8 mouse cellular contexts compared by ENCODE assay signal in the genomic region with DNA sequence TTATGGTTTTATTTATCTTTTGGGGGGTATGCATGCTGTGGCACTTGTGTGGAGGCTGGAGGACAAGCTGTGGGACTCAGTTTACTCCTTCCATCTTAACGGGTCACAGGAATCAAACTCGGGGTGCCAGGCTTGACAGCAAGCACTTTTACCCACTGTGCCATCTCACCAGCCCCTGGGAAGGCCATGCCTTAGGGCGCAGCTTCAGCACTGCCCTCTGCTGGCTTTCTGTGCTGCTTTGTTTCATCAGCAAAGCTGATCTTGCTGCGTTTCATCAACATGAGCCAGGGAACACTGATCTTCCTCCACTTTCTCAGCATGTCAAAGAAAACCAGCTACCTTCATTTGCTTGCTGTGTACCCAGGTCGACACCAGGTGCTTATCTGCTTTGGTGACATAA.
DNase-seq lines count a peak whose midpoint lies in the region; ATAC-seq and TF ChIP-seq lines count a peak whose summit lies in the region.

No protein-coding gene starts in this region.

- no peaks in the 10 kb centered on the region for H3K36me3 ChIP-seq in forebrain, embryonic 14.5 days (ENCODE audit: control insufficient read depth, insufficient read depth, low read length)
- H3K36me3 ChIP-seq in forebrain, embryonic 16.5 days (ENCODE audit: control insufficient read depth, insufficient read depth), result no peaks in the 10 kb centered on the region
- H3K36me3 ChIP-seq in splenic B cell, adult 2 months (ENCODE audit: control insufficient read depth, insufficient read depth, low read length, poor library complexity, severe bottlenecking), result no peaks in the 10 kb centered on the region

- no peaks in the 10 kb centered on the region for H3K4me1 ChIP-seq in forebrain, embryonic 14.5 days (ENCODE audit: control insufficient read depth, insufficient read depth, low read length)
- H3K4me1 ChIP-seq in forebrain, embryonic 16.5 days (replicated peaks; ENCODE audit: control insufficient read depth, insufficient read depth, low read length), result no peaks in the 10 kb centered on the region
- no peaks in the 10 kb centered on the region for H3K4me1 ChIP-seq in embryonic fibroblast, embryonic 13.5 days (ENCODE audit: control insufficient read depth, insufficient read depth, low read length)

- no peaks in the 10 kb centered on the region for H3K27me3 ChIP-seq in forebrain, embryonic 14.5 days (replicated peaks; ENCODE audit: control insufficient read depth, insufficient read depth, low read length)
- 0 out of 2 replicates have a peak, but pooled peaks cover 3% of the 10 kb centered on the region for H3K27me3 ChIP-seq in forebrain, embryonic 16.5 days (replicated peaks; ENCODE audit: control insufficient read depth, insufficient read depth, low read length)
- no peaks in the 10 kb centered on the region for H3K27me3 ChIP-seq in splenic B cell, adult 2 months (ENCODE audit: control insufficient read depth, insufficient read depth, low read length, poor library complexity, severe bottlenecking)

- 31% methylated on average over 5 of the region's 5 CpGs for WGBS in forebrain, embryonic 14.5 days
- 30% methylated on average over 5 of the region's 5 CpGs for WGBS in forebrain, embryonic 16.5 days

- H3K4me3 ChIP-seq in forebrain, embryonic 14.5 days (ENCODE audit: low read depth, low read length), result no peak overlapping the region
- no peak overlapping the region for H3K4me3 ChIP-seq in forebrain, embryonic 16.5 days (replicated peaks; ENCODE audit: low read length)
- no peak overlapping the region for H3K4me3 ChIP-seq in embryonic fibroblast, embryonic 13.5 days (ENCODE audit: insufficient read depth, low read length)

- no peak for ATAC-seq in forebrain, embryonic 14.5 days
- no peak for ATAC-seq in forebrain, embryonic 16.5 days

- no peak overlapping the region for H3K9ac ChIP-seq in forebrain, embryonic 14.5 days (ENCODE audit: low read length)
- no peak overlapping the region for H3K9ac ChIP-seq in forebrain, embryonic 16.5 days (replicated peaks; ENCODE audit: low read depth, low read length)

- peak; percentile 77 for TF ChIP-seq CTCF in embryonic fibroblast, embryonic 13.5 days (IDR thresholded peaks at IDR 0.05; ENCODE audit: borderline replicate concordance, insufficient read depth, low read length)

- peak; percentile 59 for DNase-seq in forebrain, embryonic 14.5 days (ENCODE audit: low spot score)
- DNase-seq in 416B (ENCODE audit: low read depth), result peak; percentile 60
- DNase-seq in adrenal gland, postnatal 10 days, result peak; percentile 78
- peak; percentile 56 for DNase-seq in layer of hippocampus, adult 11-12 months (ENCODE audit: low spot score)
- peak; percentile 47 for DNase-seq in lung, postnatal 25 days (ENCODE audit: low spot score)
- peak; percentile 57 for DNase-seq in splenic B cell, adult 2 months (ENCODE audit: low read depth, low spot score)

- H3K4me2 ChIP-seq in forebrain, embryonic 14.5 days (ENCODE audit: low read length), result no peak overlapping the region
- H3K4me2 ChIP-seq in forebrain, embryonic 16.5 days (ENCODE audit: low read length), result no peak overlapping the region

- no peak for TF ChIP-seq POLR2A in embryonic fibroblast, embryonic 13.5 days (IDR thresholded peaks at IDR 0.05; ENCODE audit: low read depth, low read length)

- H3K9me3 ChIP-seq in forebrain, embryonic 14.5 days (replicated peaks; ENCODE audit: control insufficient read depth, low read length), result no peaks in the 10 kb centered on the region
- no peaks in the 10 kb centered on the region for H3K9me3 ChIP-seq in forebrain, embryonic 16.5 days (ENCODE audit: control insufficient read depth, low read length)

- no peak overlapping the region for H3K27ac ChIP-seq in forebrain, embryonic 14.5 days (ENCODE audit: low read depth, low read length)
- no peak overlapping the region for H3K27ac ChIP-seq in forebrain, embryonic 16.5 days (ENCODE audit: low read length)
- no peak overlapping the region for H3K27ac ChIP-seq in embryonic fibroblast, embryonic 13.5 days (ENCODE audit: insufficient read depth, low read length)
